Mouse (Mus musculus): ENCODE measurements around the gene Cysltr2. TPM values are rescaled to one million over a fixed set of nuclear protein-coding genes. Genes with fewer than 3 reads are reported as not detected.

The Cysltr2 gene
- polyA plus RNA-seq, 1 experiment: not detected

- Histone ChIP-seq H3K36me3 (ENCODE audit: control insufficient read depth, insufficient read depth) (no peaks in the 10 kb centered on the region), H3K4me3 (no peak overlapping the region), H3ac (ENCODE audit: control insufficient read depth, insufficient read length) (no peak overlapping the region), H3K79me2 (ENCODE audit: control insufficient read depth, insufficient read depth) (no peaks in the 10 kb centered on the region), H3K4me2 (ENCODE audit: low read depth) (no peak overlapping the region), H3K27me3 (ENCODE audit: control insufficient read depth, insufficient read depth, insufficient read length) (no peaks in the 10 kb centered on the region)
- no peak for TF ChIP-seq USF1 (IDR thresholded peaks at IDR 0.05; ENCODE audit: low read depth)
Observed at GRCm38 (mm10) chr14:72980106-72980505, 68.8 kb downstream of the Cysltr2 start.

DNA sequence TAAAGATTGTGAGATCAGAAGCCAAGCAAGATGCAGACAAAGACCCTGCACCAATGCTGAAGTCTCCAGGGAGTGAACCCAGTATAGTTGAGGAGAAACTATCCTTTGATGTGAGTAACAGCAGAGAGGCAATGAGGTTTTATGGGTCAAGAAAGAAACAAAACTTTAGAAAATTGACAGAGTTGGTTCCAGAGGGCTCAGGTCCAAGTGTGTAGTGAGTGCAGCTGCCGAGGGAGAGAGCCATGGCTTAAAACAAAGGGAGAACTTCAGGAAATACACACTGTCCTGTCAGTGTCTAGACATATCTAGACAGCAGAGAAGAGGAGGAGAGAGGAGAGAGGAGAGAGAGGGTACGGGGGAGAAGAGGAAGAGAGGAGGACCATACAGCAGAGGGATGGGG lies 72.8 kb downstream of the Cysltr2 start:
- Histone ChIP-seq H3K4me2 (ENCODE audit: low read depth) (no peak overlapping the region), H3K36me3 (ENCODE audit: control insufficient read depth, insufficient read depth) (no peaks in the 10 kb centered on the region), H3K79me2 (ENCODE audit: control insufficient read depth, insufficient read depth) (no peaks in the 10 kb centered on the region), H3K4me3 (no peak overlapping the region), H3ac (ENCODE audit: control insufficient read depth, insufficient read length) (no peak overlapping the region), H3K27me3 (ENCODE audit: control insufficient read depth, insufficient read depth, insufficient read length) (no peaks in the 10 kb centered on the region)
- TF ChIP-seq MYOD1 (IDR thresholded peaks at IDR 0.05; ENCODE audit: control insufficient read depth in 1 of 3, insufficient read length in 2 of 3, low read depth in 2 of 3) (no peak), SRF (IDR thresholded peaks at IDR 0.05; ENCODE audit: control insufficient read depth, insufficient read length, low read depth) (no peak), USF1 (IDR thresholded peaks at IDR 0.05; ENCODE audit: low read depth) (no peak), MYOG (IDR thresholded peaks at IDR 0.05; ENCODE audit: control insufficient read depth in 1 of 3, insufficient read depth in 1 of 3, insufficient read length in 2 of 3, low read depth in 2 of 3) (no peak), POLR2A (IDR thresholded peaks at IDR 0.05; ENCODE audit: insufficient read length, low read depth) (no peak), MAX (IDR thresholded peaks at IDR 0.05; ENCODE audit: low read depth) (no peak), E2F4 (IDR thresholded peaks at IDR 0.05; ENCODE audit: insufficient read depth) (no peak), TCF12 (IDR thresholded peaks at IDR 0.05; ENCODE audit: insufficient read depth, poor library complexity, severe bottlenecking) (no peak), POLR2AphosphoS2 (IDR thresholded peaks at IDR 0.05; ENCODE audit: insufficient read length, low read depth) (no peak), TCF3 (IDR thresholded peaks at IDR 0.05; ENCODE audit: insufficient read length, low read depth) (no peak), REST (IDR thresholded peaks at IDR 0.05; ENCODE audit: insufficient read depth, insufficient read length) (no peak), CEBPB (IDR thresholded peaks at IDR 0.05; ENCODE audit: insufficient read depth, poor library complexity, severe bottlenecking) (no peak)

Other genes starting within 250 kb of the Cysltr2 start
- gene Rcbtb2, start 73.9 kb upstream of the Cysltr2 start, polyA plus RNA-seq (2012; fragmentation: generic; extraction: Trizol): 11.8 TPM
- 0.59 TPM for gene Lpar6, start 188.8 kb upstream of the Cysltr2 start, polyA plus RNA-seq (2012; fragmentation: generic; extraction: Trizol)

Data from myocyte (in vitro differentiated cells).